Mouse (Mus musculus) layer of hippocampus, adult 8-10 months (tissue): ENCODE results near the gene Sigirr. TPM values are rescaled to one million over a fixed set of nuclear protein-coding genes. Genes with fewer than 3 reads are reported as not detected.

ENCODE experiments used
- DNase-seq, 2 experiments: peaks; one replicate each; pipeline ENCODE4 v3.0.0; 2022; ENCODE audit warnings: low spot score in 2 of 2
- total RNA-seq, 4 experiments: library from RNA; stranded (reverse); gene quantifications; 2 replicates each; pipeline ENCODE4 v1.2.4; 2022

The Sigirr gene
- total RNA-seq, 4 experiments from 2014 or later, result 2.6 to 3.1 (median 2.9) TPM

DNA sequence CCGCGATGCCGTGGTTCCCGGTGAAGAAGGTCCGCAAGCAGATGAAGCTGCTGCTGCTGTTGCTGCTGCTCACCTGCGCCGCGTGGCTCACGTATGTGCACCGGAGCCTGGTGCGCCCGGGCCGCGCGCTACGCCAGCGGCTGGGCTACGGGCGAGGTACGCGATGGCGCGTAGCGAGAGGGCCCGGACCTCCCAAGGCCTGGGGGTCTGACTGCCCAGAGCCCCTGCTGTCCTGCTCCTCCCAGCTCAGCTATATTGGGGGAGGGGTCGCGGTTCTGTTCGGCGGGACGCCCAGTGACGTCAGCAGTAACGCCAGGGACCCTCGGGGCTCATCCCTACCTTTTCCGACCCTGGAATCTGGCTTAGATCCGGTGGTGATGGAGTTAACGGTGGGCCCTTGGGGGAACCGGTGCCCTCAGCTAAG, 39.1 kb downstream of the Sigirr start:
- no peak for DNase-seq

DNA sequence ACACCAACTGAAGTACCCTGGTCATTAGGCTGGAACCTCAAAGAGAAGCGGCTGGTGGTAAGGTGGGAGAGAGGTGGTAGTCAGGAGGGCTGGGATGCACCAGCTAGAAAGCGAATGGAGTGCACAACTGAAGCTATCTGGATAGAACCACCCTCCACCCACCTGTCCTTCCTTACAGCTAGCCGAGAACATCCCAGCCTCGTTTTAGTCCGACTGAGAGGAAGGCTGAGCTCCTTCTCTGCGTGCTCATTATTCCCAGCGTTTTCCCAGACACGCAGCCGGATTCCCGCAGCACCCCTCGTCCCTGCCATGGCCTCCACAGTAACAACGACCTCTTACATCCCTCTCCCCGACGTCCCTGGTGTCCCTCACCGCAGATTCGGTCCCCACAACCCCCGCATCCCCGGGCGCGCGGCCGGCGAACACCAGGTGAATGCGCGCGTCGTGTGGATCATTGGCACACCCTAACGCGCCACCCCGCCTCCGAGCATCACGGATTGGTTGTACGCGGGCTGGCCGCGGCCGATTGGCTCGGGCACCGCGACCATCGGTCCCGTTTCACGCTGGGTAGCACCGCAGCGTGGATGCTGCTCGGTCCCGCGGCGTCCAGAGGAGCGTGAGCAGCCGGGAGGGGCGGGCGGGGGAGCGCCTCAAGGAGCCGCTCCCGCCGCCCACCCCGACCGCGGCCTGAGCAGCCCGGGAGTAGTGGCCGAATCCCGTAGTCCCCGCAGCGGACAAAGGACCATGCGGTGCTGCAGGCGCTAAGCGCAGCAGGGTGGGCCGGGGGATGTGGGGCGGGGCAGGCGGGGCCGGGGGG, 39.7 kb downstream of the Sigirr start, which contains the start of gene B4galnt4:
B4galnt4 (plus strand) TSS at position 679 of the 817 bp plus-strand sequence.
- DNase-seq, result peak; percentile 89 to 92

DNA sequence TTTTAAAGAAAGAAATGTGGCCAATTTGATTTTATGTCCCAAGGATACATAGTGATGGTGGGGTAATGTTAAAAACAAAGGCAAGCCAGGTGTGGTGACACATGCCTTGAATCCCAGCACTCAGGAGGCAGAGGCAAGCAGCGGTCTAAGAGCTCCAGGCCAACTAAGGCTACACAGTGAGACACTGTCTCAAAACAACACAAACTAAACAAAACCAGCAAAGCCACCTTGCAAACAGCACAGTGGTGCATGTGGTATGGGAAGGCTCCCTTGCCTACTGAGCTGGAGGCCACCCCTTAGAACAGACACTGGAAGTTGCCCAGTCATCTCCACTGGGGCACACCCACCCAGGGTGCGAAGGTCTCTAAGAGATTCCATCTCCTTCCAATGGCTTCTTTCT, 40.4 kb downstream of the Sigirr start:
- no peak for DNase-seq

DNA sequence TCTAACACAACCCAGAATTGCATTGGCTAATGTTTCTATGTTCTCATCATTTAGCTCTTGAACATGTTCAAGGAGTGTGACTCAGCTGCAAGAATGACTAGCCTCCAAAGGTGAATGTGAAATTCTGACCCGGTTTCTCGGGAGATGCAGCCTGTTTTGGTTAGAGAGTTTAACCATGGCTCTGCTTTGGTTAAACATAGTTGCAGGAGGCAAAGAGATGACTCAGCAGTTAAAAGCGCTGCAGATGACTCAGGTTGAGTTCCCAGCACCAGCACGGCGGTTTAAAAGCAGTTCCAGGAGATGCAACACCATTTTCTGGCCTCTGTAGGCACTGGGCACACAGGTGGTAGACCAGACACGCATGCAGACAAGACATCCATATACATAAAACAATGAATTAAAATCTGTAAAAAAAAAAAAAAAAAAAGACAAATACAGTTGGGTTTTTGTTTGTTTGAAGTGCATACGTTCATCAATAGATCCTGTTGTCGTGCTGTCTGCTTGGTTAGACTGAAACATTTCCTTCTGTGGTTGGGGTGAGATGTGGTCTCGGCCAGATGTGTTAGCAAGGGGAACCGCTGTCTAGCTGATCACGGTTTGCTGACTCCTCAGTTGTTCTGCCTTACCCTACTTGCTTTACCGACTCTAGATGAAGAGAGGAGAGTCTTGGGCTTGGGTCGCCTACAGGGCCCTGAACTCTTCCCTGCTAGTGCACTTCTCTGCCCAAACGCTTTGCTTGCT, 41.6 kb downstream of the Sigirr start:
- DNase-seq, result no peak

DNA sequence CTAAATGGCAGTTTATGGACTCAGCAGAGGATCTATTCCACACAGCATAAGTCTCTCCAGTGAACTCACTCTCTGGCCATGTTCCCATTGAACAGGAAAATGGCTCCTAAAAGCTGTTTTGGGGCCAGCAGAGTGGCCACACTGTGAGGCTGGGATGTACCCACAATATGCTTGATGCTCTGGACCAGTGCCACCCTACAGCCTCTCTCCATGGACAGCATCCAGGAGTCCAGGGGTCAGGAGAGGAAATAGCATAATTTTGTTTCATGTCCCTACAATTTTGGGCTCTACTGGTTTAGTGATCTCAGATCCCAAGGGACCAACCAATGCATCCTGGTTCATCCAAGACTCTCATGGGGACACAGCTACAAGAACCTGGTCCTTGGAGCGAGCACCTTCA, 42.8 kb downstream of the Sigirr start:
- DNase-seq, result no peak

DNA sequence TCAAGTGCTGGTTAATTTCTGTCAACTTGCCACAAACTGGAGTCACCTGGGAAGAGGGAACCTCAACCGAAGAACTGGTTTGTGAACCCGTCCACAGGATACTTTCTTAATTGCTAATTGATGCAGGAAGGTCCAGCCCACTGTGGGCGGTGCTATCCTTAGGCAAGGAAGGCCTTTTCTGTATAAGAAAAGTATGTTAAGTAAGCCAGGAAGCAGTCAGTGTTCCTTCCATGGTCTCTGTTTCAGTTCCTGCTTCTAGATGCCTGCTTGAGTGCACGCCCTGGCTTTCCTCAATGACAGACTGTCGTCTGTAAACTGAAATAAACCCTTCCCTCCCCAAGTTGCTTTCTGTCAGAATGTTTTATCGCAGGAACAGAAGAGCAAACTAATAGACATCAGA, 43.4 kb downstream of the Sigirr start:
- no peak for DNase-seq

DNA sequence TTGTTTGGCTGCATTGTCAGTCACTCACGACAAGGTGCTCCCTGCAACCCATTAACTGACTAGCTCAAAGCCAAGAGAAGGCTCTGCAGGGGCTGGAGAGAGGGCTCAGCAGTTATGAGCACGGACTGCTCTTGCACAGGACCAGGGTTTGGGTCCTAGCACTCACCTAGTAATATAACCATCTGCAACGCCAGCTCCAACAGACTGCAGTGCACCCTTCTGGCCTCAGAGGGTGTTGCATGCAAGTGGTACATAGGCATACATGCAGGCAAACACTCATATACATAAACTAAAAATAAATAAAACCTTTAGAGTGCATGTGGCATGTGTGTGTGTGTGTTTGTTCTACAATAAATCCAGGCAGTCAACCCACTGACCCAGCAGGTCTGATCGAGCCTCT, 44.6 kb downstream of the Sigirr start:
- DNase-seq, result no peak

DNA sequence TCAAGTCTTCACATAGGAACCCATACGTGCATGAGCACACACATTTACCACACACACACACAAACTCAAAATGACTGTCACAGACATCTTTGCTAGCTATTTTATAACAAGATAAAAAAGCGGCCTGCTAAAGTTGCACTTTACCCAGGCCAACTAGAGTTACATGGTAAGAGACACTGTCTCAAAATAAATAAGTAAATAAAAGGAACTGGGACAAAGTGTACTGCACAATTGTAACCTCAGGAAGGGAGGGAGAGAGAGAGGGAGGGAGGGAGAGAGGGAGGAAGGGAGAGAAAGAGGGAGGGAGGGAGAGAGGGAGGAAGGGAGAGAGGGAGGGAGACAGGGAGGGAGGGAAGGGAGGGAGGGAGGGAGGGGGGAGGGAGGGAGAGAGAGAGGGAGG, 48.0 kb downstream of the Sigirr start:
- DNase-seq, result no peak

DNA sequence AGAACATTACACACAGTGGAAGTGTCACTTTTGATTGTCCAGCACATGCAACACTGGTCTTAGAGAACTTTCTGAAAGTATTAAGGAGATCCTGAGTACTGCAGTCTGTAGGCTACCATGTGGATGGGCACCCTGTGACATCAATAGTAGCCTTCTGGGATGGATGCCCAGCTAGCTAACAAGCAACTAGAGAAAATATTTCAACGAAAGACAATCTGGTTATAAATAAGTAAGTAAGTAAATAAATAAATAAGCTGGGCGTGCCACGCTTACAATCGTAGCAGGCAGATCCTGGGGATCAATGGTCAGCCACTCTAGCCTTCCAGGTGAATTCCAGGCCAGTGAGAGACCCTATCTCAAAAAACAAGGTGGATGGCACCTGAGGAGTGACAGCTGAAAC, 48.4 kb downstream of the Sigirr start:
- DNase-seq, result no peak

DNA sequence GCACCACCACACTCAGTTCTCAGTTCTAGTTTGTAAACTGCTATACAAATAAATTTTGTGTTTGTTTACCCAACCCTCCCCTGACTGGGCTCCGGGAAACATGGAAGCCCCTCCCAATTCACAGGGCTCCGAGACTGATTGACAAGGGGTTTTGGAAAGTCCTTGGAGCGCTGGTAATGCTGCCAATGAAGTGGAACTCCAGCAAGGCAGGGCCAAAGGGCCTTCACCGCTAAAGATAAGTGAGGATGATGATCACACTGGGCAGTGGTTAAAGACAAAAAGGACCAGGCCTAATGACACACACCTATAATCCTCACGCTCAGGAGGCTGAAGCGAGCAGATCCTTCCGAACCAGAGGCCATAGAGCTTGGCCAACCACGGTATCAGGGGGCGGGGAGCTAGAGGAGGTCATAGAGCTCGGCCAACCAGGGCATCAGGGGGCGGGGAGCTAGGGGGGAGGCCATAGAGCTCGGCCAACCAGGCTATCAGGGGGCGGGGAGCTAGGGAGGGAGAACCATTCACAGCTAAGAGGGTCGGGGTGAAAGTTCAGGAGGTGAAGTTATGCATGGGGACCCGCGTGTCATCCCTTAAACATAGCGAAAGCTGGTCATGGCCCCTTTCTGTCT, 49.2 kb downstream of the Sigirr start:
- DNase-seq, result no peak

DNA sequence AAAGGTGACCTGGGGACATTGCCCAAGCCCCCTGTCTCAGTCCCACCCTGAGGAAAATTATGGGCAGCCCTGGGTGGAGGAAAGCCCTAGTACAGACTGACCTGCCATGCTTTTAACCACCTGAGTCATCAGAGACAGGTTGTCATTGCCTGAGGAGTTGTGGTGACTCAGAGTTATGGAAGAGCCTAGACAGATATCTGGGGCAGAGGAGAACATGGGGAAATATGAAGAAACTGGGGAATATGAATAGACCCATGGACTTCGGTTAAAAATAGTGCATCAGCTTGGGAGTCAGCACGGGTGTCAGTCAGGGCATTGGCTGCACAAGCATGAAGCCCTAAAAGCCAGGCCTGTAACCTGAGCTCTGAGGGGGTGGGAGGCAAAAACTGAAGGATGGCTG, 51.0 kb downstream of the Sigirr start:
- no peak for DNase-seq

DNA sequence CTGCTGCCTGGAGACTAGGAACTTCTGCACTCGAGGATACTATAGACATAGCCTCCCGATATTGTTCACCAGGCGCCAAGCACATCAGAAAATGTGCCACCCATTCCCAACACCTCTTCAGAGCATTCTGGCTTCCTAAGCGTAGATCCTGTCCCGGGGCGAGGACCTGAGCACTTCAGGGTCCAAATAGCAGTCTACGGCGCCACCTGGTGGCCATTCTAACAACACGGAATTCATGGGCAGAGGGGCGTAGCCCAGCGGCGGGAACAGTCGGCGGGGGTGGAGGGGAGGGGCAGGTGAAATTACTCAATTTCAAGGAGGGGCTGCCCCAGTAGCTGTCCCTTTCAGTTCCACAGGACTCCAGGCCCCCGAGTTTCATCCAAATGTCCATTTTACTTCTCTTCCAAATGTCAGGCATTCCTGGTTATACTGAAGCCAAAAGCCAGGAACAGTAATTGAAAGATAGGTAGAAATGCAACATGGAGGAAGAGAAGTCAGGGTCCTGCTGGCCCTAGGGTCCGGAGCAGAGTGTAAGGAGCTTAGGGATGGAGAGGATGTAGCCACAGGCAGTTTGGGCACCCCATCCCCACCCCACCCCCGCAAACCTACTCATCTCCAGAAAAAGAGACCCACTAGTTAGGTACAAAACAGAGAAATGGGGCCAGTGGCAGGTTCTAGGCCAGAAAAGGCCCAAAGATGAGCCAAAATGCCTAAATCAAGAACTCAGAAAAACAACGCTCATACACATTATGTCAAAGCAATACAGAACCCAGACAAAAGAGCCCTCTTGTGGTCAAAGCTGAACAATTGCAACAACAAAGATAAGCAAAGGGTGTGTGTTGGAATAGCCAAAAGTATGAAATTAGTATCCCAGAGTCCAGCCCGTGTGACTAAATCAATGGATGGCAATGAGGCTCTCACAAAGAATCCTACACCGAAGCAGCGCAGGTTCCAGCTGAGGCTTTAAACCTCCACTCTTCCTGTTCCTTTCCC, 51.9 kb downstream of the Sigirr start:
- peak; percentile 77 to 92 for DNase-seq

DNA sequence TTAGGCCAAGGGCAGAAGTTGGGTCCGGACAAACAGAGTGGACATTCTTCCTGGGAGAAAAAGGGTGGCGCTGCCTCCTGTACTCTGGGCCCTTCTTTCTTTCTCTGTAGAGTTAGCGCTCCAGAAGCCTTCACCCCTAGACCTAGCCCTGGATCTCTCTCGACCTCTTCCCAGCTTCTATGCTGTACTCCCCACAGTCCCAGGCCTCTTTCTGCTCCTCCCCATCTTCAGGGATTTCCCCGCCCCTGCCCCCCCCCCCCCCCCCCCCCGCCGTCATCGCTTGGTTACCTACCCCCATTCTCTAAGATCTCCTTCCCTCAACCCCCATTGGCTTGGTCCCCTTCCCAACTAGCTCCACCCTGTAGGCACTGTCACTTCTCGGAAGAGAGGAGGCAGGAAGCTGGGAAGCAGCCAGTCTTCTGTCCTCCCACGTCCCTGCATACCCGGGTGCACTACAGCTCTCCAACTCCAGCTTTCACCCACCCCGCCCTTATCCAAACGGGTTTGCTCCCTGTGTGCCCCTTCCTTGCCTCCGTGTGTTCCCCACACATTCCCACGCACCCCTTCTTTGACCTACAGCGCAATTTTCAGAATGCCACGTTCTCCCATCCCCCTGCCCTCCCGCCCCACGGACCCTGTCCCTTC, 52.7 kb downstream of the Sigirr start:
- DNase-seq, result peak; percentile 70 to 71

DNA sequence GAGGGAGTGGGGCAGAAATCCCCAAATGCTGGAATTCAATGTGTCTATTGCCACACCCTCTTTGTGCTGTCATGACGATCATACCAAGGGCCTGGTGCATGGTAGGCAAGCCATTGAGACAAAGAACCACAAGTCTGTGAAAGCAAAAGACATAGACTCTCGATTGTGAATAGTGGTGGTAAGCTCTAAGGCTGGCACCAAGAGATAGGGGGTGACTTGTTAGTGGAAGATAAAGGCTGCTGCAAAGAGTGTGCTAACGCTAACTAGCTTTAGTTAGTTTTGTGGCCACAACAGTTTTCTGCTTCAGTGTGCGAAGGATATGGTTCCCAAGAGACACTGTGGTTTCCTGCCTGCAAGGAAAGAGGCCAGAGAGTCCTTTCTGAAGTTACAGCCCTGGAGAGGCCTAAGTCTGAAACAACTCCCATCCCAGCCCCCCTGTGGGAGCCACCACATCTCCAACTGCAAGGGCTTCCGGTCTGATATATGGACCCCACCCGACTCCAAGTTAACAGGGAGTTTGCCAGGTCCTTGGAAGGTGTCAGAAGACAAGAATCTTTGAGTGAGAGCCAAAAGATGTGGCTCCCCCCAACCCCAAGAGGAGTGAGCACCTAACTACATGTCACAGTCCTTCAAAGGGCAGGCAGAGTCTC, 53.3 kb downstream of the Sigirr start:
- no peak for DNase-seq

DNA sequence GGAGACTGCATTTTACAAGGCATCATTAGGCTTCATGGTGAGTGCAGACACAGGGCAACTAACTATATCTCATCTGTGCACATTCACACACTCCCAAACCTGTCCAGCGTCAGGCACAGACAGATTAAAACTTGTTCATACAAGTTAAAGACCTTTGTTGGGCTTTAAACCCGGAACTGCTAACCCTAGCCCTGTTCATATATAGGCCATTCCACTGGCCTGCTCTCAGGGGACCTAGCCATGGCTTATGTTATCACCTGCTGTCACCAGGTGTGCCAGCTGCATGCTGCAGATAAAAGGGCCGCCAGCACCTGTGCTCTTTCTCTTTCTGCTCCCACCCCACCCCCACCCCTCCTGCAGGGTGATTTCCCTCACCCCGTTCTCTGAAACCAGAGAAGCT, 57.8 kb downstream of the Sigirr start:
- no peak for DNase-seq

DNA sequence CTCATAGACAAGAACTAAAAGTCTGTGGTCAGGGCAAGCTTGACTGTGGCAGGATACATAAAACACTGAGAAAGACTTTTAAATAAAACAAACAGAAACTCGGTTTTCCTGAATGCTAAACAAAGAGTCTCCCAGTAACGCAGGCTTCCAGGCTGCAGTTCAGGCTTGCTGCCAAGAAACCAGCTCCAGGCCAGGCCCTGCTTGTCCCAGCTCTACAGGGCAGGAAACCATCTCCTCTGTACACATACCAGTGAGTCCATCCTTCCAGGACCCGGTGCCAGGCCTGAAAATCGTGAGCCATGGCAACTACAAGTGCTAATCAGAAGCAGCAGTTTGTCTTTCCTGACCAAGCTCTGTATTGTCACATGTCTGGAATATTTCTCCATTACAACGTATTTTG, 58.7 kb downstream of the Sigirr start:
- peak in 1 of 2 experiments; percentile 43 for DNase-seq
